Mouse (Mus musculus): Measurements from ENCODE around the gene Ppp1r11. TPM values are rescaled to one million over a fixed set of nuclear protein-coding genes. Genes with fewer than 3 reads are reported as not detected.

The Ppp1r11 gene
- total and polyA plus RNA-seq, 3 experiments, result 113 to 247 (median 113) TPM

- DNase-seq (ENCODE audit: low spot score) (peak; percentile 44), ATAC-seq (ENCODE audit: extremely low read depth, insufficient number of reproducible peaks, low FRiP score, poor library complexity, severe bottlenecking) (no peak)
- TF ChIP-seq CTCF (IDR thresholded peaks at IDR 0.05; ENCODE audit: low read depth, low read length) (peak; percentile 49; the same call in 1 of the 2 replicates), GATA2 (IDR thresholded peaks at IDR 0.05; ENCODE audit: borderline replicate concordance, low read depth, low read length) (no peak), GATA1 (IDR thresholded peaks at IDR 0.05; ENCODE audit: borderline replicate concordance, low read length) (no peak)
Measured at GRCm38 (mm10) chr17:36914108-36914507, 37.4 kb downstream of the Ppp1r11 start.

DNA sequence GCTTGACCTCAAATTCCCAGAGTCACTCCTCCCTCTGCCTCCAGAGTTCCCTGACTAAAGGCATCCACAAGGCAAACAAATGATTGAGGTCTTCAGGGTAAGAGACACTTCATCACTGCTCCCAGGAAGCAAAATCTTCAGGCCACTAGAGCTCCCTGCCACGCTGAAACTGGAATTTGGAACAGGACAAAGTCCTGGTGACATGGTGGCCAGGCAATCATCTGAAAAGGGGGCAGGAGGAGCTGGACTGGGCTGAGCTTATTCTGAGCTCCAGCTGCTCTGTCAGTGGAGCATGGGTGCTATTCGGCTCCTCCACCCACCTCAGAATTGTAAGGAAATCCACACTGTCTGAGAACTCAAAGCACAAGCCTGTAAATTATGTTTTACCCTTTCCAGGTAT lies 39.5 kb downstream of the Ppp1r11 start:
- no peaks in the 10 kb centered on the region; the same call in none of the 2 replicates for H3K27me3 ChIP-seq (ENCODE audit: insufficient read depth, low read length)
- no peak overlapping the region for H3K4me3 ChIP-seq (ENCODE audit: low read depth, low read length)
- DNase-seq (ENCODE audit: low spot score) (no peak), ATAC-seq (ENCODE audit: extremely low read depth, insufficient number of reproducible peaks, low FRiP score, poor library complexity, severe bottlenecking) (no peak)
- no peaks in the 10 kb centered on the region for H3K36me3 ChIP-seq (replicated peaks)
- H3K9me3 ChIP-seq (replicated peaks), result no peaks in the 10 kb centered on the region
- TF ChIP-seq POLR2AphosphoS5 (IDR thresholded peaks at IDR 0.05; ENCODE audit: insufficient replicate concordance, low read depth, low read length) (no peak), TAL1 (conservative IDR thresholded peaks at IDR 0.05; ENCODE audit: low read depth, low read length) (no peak), GATA2 (IDR thresholded peaks at IDR 0.05; ENCODE audit: borderline replicate concordance, low read depth, low read length) (no peak), GATA1 (IDR thresholded peaks at IDR 0.05; ENCODE audit: borderline replicate concordance, low read length) (no peak), CTCF (IDR thresholded peaks at IDR 0.05; ENCODE audit: low read depth, low read length) (no peak)
- no peaks in the 10 kb centered on the region for H3K4me1 ChIP-seq (ENCODE audit: insufficient read depth, low read depth, low read length)

More at GRCm38 (mm10) chr17:36914108-36914507, 37.4 kb downstream of the Ppp1r11 start:
- Histone ChIP-seq H3K27me3 (ENCODE audit: insufficient read depth, low read length) (no peaks in the 10 kb centered on the region; the same call in 1 of the 2 replicates), H3K4me3 (ENCODE audit: low read depth, low read length) (no peak overlapping the region), H3K36me3 (replicated peaks) (no peaks in the 10 kb centered on the region), H3K9me3 (replicated peaks) (no peaks in the 10 kb centered on the region), H3K4me1 (ENCODE audit: insufficient read depth, low read depth, low read length) (no peaks in the 10 kb centered on the region)

- TF ChIP-seq POLR2AphosphoS5 (IDR thresholded peaks at IDR 0.05; ENCODE audit: insufficient replicate concordance, low read depth, low read length) (no peak), CTCF (IDR thresholded peaks at IDR 0.05; ENCODE audit: low read depth, low read length) (no peak), GATA2 (IDR thresholded peaks at IDR 0.05; ENCODE audit: borderline replicate concordance, low read depth, low read length) (no peak), TAL1 (conservative IDR thresholded peaks at IDR 0.05; ENCODE audit: low read depth, low read length) (no peak), GATA1 (IDR thresholded peaks at IDR 0.05; ENCODE audit: borderline replicate concordance, low read length) (no peak)
- ATAC-seq (ENCODE audit: extremely low read depth, insufficient number of reproducible peaks, low FRiP score, poor library complexity, severe bottlenecking), result no peak
- H3K9me3 ChIP-seq (replicated peaks), result no peaks in the 10 kb centered on the region
Measured at GRCm38 (mm10) chr17:36909802-36910201, 41.7 kb downstream of the Ppp1r11 start.

GRCm38 (mm10) chr17:36908235-36908634 lies 43.3 kb downstream of the Ppp1r11 start:
- DNase-seq (ENCODE audit: low spot score) (no peak), ATAC-seq (ENCODE audit: extremely low read depth, insufficient number of reproducible peaks, low FRiP score, poor library complexity, severe bottlenecking) (no peak)
- no peaks in the 10 kb centered on the region for H3K36me3 ChIP-seq (replicated peaks)
- no peaks in the 10 kb centered on the region for H3K9me3 ChIP-seq (replicated peaks)
- no peak for TF ChIP-seq TAL1 (conservative IDR thresholded peaks at IDR 0.05; ENCODE audit: low read depth, low read length)
- TF ChIP-seq CTCF (IDR thresholded peaks at IDR 0.05; ENCODE audit: low read depth, low read length), result no peak
- TF ChIP-seq GATA2 (IDR thresholded peaks at IDR 0.05; ENCODE audit: borderline replicate concordance, low read depth, low read length), result no peak
- TF ChIP-seq GATA1 (IDR thresholded peaks at IDR 0.05; ENCODE audit: borderline replicate concordance, low read length), result no peak
- TF ChIP-seq POLR2AphosphoS5 (IDR thresholded peaks at IDR 0.05; ENCODE audit: insufficient replicate concordance, low read depth, low read length), result no peak
- no peaks in the 10 kb centered on the region; the same call in none of the 2 replicates for H3K27me3 ChIP-seq (ENCODE audit: insufficient read depth, low read length)
- H3K4me3 ChIP-seq (ENCODE audit: low read depth, low read length), result no peak overlapping the region
- H3K4me1 ChIP-seq (ENCODE audit: insufficient read depth, low read depth, low read length), result no peaks in the 10 kb centered on the region

More at GRCm38 (mm10) chr17:36909802-36910201, 41.7 kb downstream of the Ppp1r11 start:
- Histone ChIP-seq H3K36me3 (replicated peaks) (no peaks in the 10 kb centered on the region), H3K4me3 (ENCODE audit: low read depth, low read length) (no peak overlapping the region), H3K27me3 (ENCODE audit: insufficient read depth, low read length) (no peaks in the 10 kb centered on the region; the same call in none of the 2 replicates), H3K4me1 (ENCODE audit: insufficient read depth, low read depth, low read length) (no peaks in the 10 kb centered on the region)
- no peak for DNase-seq (ENCODE audit: low spot score)

GRCm38 (mm10) chr17:36903651-36904050 lies 47.9 kb downstream of the Ppp1r11 start:
- Histone ChIP-seq H3K9me3 (replicated peaks) (no peaks in the 10 kb centered on the region), H3K4me3 (ENCODE audit: low read depth, low read length) (no peak overlapping the region), H3K27me3 (ENCODE audit: insufficient read depth, low read length) (peaks cover 3% of the 10 kb centered on the region), H3K4me1 (ENCODE audit: insufficient read depth, low read depth, low read length) (no peaks in the 10 kb centered on the region), H3K36me3 (replicated peaks) (no peaks in the 10 kb centered on the region)
- TF ChIP-seq GATA2 (IDR thresholded peaks at IDR 0.05; ENCODE audit: borderline replicate concordance, low read depth, low read length), result no peak
- no peak for TF ChIP-seq TAL1 (conservative IDR thresholded peaks at IDR 0.05; ENCODE audit: low read depth, low read length)
- TF ChIP-seq CTCF (IDR thresholded peaks at IDR 0.05; ENCODE audit: low read depth, low read length), result no peak
- TF ChIP-seq POLR2AphosphoS5 (IDR thresholded peaks at IDR 0.05; ENCODE audit: insufficient replicate concordance, low read depth, low read length), result no peak
- no peak for TF ChIP-seq GATA1 (IDR thresholded peaks at IDR 0.05; ENCODE audit: borderline replicate concordance, low read length)
- ATAC-seq (ENCODE audit: extremely low read depth, insufficient number of reproducible peaks, low FRiP score, poor library complexity, severe bottlenecking) (no peak), DNase-seq (ENCODE audit: low spot score) (no peak)

DNA sequence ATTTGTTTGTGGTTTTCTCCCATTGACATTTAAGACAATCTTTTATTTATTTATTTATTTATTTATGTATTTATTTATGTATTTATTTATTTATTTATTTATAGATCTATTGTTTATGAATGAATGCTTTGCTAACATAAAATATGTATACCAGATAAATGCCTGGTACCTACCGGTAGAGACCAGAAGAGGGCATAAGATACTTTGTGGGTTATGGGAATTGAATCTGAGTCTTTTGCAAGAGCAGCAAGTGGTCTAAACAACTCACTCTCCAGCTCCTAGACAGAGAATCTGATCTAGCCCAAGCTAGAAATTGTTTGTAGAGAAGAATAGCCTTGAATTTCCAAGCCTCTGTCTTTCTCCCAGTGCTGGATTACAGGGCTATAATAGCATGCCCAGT lies 50.9 kb downstream of the Ppp1r11 start:
- Histone ChIP-seq H3K36me3 (replicated peaks) (no peaks in the 10 kb centered on the region), H3K27me3 (ENCODE audit: insufficient read depth, low read length) (peaks cover 11% of the 10 kb centered on the region), H3K4me3 (ENCODE audit: low read depth, low read length) (no peak overlapping the region), H3K4me1 (ENCODE audit: insufficient read depth, low read depth, low read length) (no peaks in the 10 kb centered on the region), H3K9me3 (replicated peaks) (no peaks in the 10 kb centered on the region)
- no peak for TF ChIP-seq CTCF (IDR thresholded peaks at IDR 0.05; ENCODE audit: low read depth, low read length)
- TF ChIP-seq GATA2 (IDR thresholded peaks at IDR 0.05; ENCODE audit: borderline replicate concordance, low read depth, low read length), result no peak
- no peak for TF ChIP-seq POLR2AphosphoS5 (IDR thresholded peaks at IDR 0.05; ENCODE audit: insufficient replicate concordance, low read depth, low read length)
- TF ChIP-seq TAL1 (conservative IDR thresholded peaks at IDR 0.05; ENCODE audit: low read depth, low read length), result no peak
- no peak for TF ChIP-seq GATA1 (IDR thresholded peaks at IDR 0.05; ENCODE audit: borderline replicate concordance, low read length)
- ATAC-seq (ENCODE audit: extremely low read depth, insufficient number of reproducible peaks, low FRiP score, poor library complexity, severe bottlenecking) (no peak), DNase-seq (ENCODE audit: low spot score) (no peak)
